Mouse (Mus musculus) CH12.LX (cell line): Measurements from ENCODE around the gene Gm867. TPM values are rescaled to one million over a fixed set of nuclear protein-coding genes. Genes with fewer than 3 reads are reported as not detected.

Experiments used
- DNase-seq: peaks from one replicate; pipeline ENCODE4 v3.0.0-alpha.2; 2013; ENCODE audit errors: extremely low read depth
- H3K27ac ChIP-seq: 2 replicates; pipeline ENCODE4 v1.5.1; 2012; ENCODE audit warnings: low read depth, mild to moderate bottlenecking, control low read depth, moderate library complexity; ENCODE audit not compliant: insufficient read depth
- H3K27me3 ChIP-seq: replicated peaks from 2 replicates; pipeline ENCODE3; 2012; ENCODE audit warnings: inconsistent platforms
- H3K36me3 ChIP-seq, 2 experiments: replicated peaks in 1 of 2; 2 replicates each; pipeline versions ENCODE3 to v1.6.1; 2012; ENCODE audit warnings: inconsistent platforms in 1 of 2, low read length in 1 of 2, mild to moderate bottlenecking in 1 of 2, mixed read lengths in 1 of 2, moderate library complexity in 1 of 2; ENCODE audit not compliant: control insufficient read depth in 1 of 2, insufficient read depth in 1 of 2
- H3K4me1 ChIP-seq, 2 experiments: 2 replicates each; pipeline ENCODE4 v1.6.1; 2012; ENCODE audit warnings: inconsistent platforms in 1 of 2, moderate library complexity in 1 of 2; ENCODE audit not compliant: insufficient read depth in 2 of 2, control insufficient read depth in 1 of 2
- H3K4me2 ChIP-seq: 2 replicates; pipeline ENCODE4 v1.6.1; 2012; ENCODE audit warnings: low read depth, mild to moderate bottlenecking, control low read depth; ENCODE audit not compliant: poor library complexity, insufficient read depth, severe bottlenecking
- H3K4me3 ChIP-seq, 3 experiments: fragments of 150-350 bp in 1 of 3; sonication (generic) in 1 of 3; replicated peaks in 1 of 3; 2 replicates each; pipeline versions ENCODE3 to v1.5.1; 2011 to 2012; ENCODE audit warnings: low read depth in 2 of 3, low read length in 2 of 3, mild to moderate bottlenecking in 2 of 3, moderate library complexity in 2 of 3, control low read depth in 1 of 3, improper control_type of control experiment in 1 of 3, inconsistent platforms in 1 of 3, mixed read lengths in 1 of 3; ENCODE audit not compliant: poor library complexity in 1 of 3
- H3K79me2 ChIP-seq: replicated peaks from 2 replicates; pipeline ENCODE4 v1.6.1; 2012; ENCODE audit warnings: mild to moderate bottlenecking, moderate library complexity; ENCODE audit not compliant: control insufficient read depth, poor library complexity, insufficient read depth, severe bottlenecking; ENCODE audit errors: extremely low read depth
- H3K9ac ChIP-seq: 2 replicates; pipeline ENCODE4 v1.6.1; 2012; ENCODE audit warnings: low read depth, mild to moderate bottlenecking, control low read depth, moderate library complexity; ENCODE audit not compliant: insufficient read depth
- H3K9me3 ChIP-seq: replicated peaks from 2 replicates; pipeline ENCODE3; 2012; ENCODE audit warnings: low read length, inconsistent platforms, mixed read lengths
- BHLHE40 ChIP-seq: IDR thresholded peaks from 2 replicates; pipeline ENCODE4 v1.6.1; 2011; ENCODE audit warnings: mild to moderate bottlenecking, low read depth, low read length, improper control_type of control experiment
- CHD1 ChIP-seq: IDR thresholded peaks from 2 replicates; pipeline ENCODE4 v1.6.1; 2012; ENCODE audit warnings: low read depth, low read length, improper control_type of control experiment, inconsistent platforms
- CTCF ChIP-seq, 2 experiments: IDR thresholded peaks in 1 of 2; conservative IDR thresholded peaks in 1 of 2; 2 replicates each; pipeline ENCODE4 v1.5.1; 2011 to 2012; ENCODE audit warnings: low read depth in 2 of 2, low read length in 2 of 2, improper control_type of control experiment in 1 of 2, inconsistent platforms in 1 of 2, mild to moderate bottlenecking in 1 of 2, moderate library complexity in 1 of 2
- ETS1 ChIP-seq: conservative IDR thresholded peaks from 2 replicates; pipeline ENCODE4 v1.6.1; 2012; ENCODE audit warnings: low read depth, mild to moderate bottlenecking, inconsistent platforms, low read length, improper control_type of control experiment, moderate library complexity
- GABPA ChIP-seq: IDR thresholded peaks from 2 replicates; pipeline ENCODE4 v1.6.1; 2012; ENCODE audit warnings: low read depth, low read length, improper control_type of control experiment, inconsistent platforms; ENCODE audit not compliant: insufficient replicate concordance
- IRF4 ChIP-seq: IDR thresholded peaks from 2 replicates; pipeline ENCODE4 v1.6.1; 2014; ENCODE audit warnings: low read depth, mild to moderate bottlenecking, inconsistent platforms, low read length, improper control_type of control experiment
- JUND ChIP-seq: conservative IDR thresholded peaks from 2 replicates; pipeline ENCODE4 v1.6.1; 2011; ENCODE audit warnings: low read depth, low read length, improper control_type of control experiment
- KAT2A ChIP-seq: IDR thresholded peaks from 2 replicates; pipeline ENCODE4 v1.6.1; 2012; ENCODE audit warnings: low read length, improper control_type of control experiment, inconsistent platforms; ENCODE audit not compliant: insufficient replicate concordance
- MAX ChIP-seq: IDR thresholded peaks from 2 replicates; pipeline ENCODE4 v1.6.1; 2011; ENCODE audit warnings: low read length, improper control_type of control experiment
- MEF2A ChIP-seq: IDR thresholded peaks from 2 replicates; pipeline ENCODE4 v1.6.1; 2014; ENCODE audit warnings: low read depth, mild to moderate bottlenecking, inconsistent platforms, low read length, improper control_type of control experiment, borderline replicate concordance
- MXI1 ChIP-seq: IDR thresholded peaks from 2 replicates; pipeline ENCODE4 v1.6.1; 2011; ENCODE audit warnings: mild to moderate bottlenecking, low read depth, low read length, improper control_type of control experiment
- MYC ChIP-seq: IDR thresholded peaks from 2 replicates; pipeline ENCODE4 v1.6.1; 2011; ENCODE audit warnings: low read depth, mild to moderate bottlenecking, improper control_type of control experiment, low read length
- NELFE ChIP-seq: IDR thresholded peaks from 2 replicates; pipeline ENCODE4 v1.6.1; 2011; ENCODE audit warnings: low read depth, low read length, improper control_type of control experiment
- NRF1 ChIP-seq: IDR thresholded peaks from 2 replicates; pipeline ENCODE4 v1.6.1; 2014; ENCODE audit warnings: low read depth, mild to moderate bottlenecking, inconsistent platforms, low read length, improper control_type of control experiment, moderate library complexity
- PAX5 ChIP-seq: IDR thresholded peaks from 2 replicates; pipeline ENCODE4 v1.6.1; 2012; ENCODE audit warnings: low read length, inconsistent platforms, mixed read lengths
- POLR2A ChIP-seq: IDR thresholded peaks from 2 replicates; pipeline ENCODE4 v1.6.1; 2011; ENCODE audit warnings: low read depth, mild to moderate bottlenecking, improper control_type of control experiment, low read length
- POLR2AphosphoS2 ChIP-seq: IDR thresholded peaks from 2 replicates; pipeline ENCODE4 v1.6.1; 2011; ENCODE audit warnings: low read depth, low read length, improper control_type of control experiment
- RAD21 ChIP-seq: IDR thresholded peaks from 2 replicates; pipeline ENCODE4 v1.6.1; 2011; ENCODE audit warnings: low read depth, mild to moderate bottlenecking, low read length, improper control_type of control experiment, moderate library complexity
- RCOR1 ChIP-seq: conservative IDR thresholded peaks from 2 replicates; pipeline ENCODE4 v1.6.1; 2012; ENCODE audit warnings: low read depth, mild to moderate bottlenecking, inconsistent platforms, low read length, improper control_type of control experiment
- SIN3A ChIP-seq: IDR thresholded peaks from 2 replicates; pipeline ENCODE4 v1.6.1; 2012; ENCODE audit warnings: low read length, improper control_type of control experiment, inconsistent platforms
- SMC3 ChIP-seq: IDR thresholded peaks from 2 replicates; pipeline ENCODE4 v1.6.1; 2011; ENCODE audit warnings: low read depth, low read length, improper control_type of control experiment
- TBP ChIP-seq: conservative IDR thresholded peaks from 2 replicates; pipeline ENCODE4 v1.6.1; 2011; ENCODE audit warnings: low read depth, low read length, improper control_type of control experiment
- TCF12 ChIP-seq: IDR thresholded peaks from 2 replicates; pipeline ENCODE4 v1.6.1; 2014; ENCODE audit warnings: low read depth, mild to moderate bottlenecking, inconsistent platforms, low read length, improper control_type of control experiment
- UBTF ChIP-seq: IDR thresholded peaks from 2 replicates; pipeline ENCODE4 v1.6.1; 2012; ENCODE audit warnings: low read depth, mild to moderate bottlenecking, inconsistent platforms, low read length, improper control_type of control experiment, moderate library complexity
- ZC3H11A ChIP-seq: IDR thresholded peaks from 2 replicates; pipeline ENCODE4 v1.6.1; 2012; ENCODE audit warnings: low read depth, mild to moderate bottlenecking, inconsistent platforms, low read length, improper control_type of control experiment
- ZKSCAN1 ChIP-seq: IDR thresholded peaks from 2 replicates; pipeline ENCODE4 v1.6.1; 2012; ENCODE audit warnings: low read depth, inconsistent platforms, low read length, improper control_type of control experiment, borderline replicate concordance
- ZMIZ1 ChIP-seq: IDR thresholded peaks from 2 replicates; pipeline ENCODE4 v1.6.1; 2012; ENCODE audit warnings: low read depth, mild to moderate bottlenecking, inconsistent platforms, low read length, improper control_type of control experiment
- ZNF384 ChIP-seq: IDR thresholded peaks from 2 replicates; pipeline ENCODE4 v1.6.1; 2012; ENCODE audit warnings: low read depth, low read length, improper control_type of control experiment, inconsistent platforms
- dilution Hi-C: fragments of 300-500 bp; cut with MboI; formaldehyde crosslinking; loops from 2 replicates; pipeline ENCODE4 v1.14.3; 2020; ENCODE audit warnings: low sequenced_read_pairs; ENCODE audit not compliant: extremely low pct_unique_long_range_greater_than_20kb, extremely low pct_ligation_motif_present
- in situ Hi-C: fragments of 300-500 bp; cut with MboI; formaldehyde crosslinking; loops from 3 replicates; pipeline ENCODE4 v1.14.3; 2019; ENCODE audit warnings: low sequenced_read_pairs, low pct_ligation_motif_present, low pct_unique_long_range_greater_than_20kb, mixed read lengths
- polyA plus RNA-seq: library from polyadenylated mRNA; unstranded; fragments of >175 nt; gene quantifications from 2 replicates; pipeline ENCODE4 v1.2.1, GENCODE M21; 2012; ENCODE audit warnings: low read depth; ENCODE audit not compliant: insufficient read length
- total RNA-seq, 2 experiments: library from RNA; depleted of rRNA; stranded (reverse); fragments of 300-350 nt in 1 of 2; fragments of >200 nt in 1 of 2; gene quantifications; 2 replicates each; pipeline ENCODE4 v1.2.3; 2012 to 2014

Gm867 gene
- total and polyA plus RNA-seq, 3 experiments = 0.42 to 3.5 TPM; not detected in 1

- Histone ChIP-seq H3K27ac (no peak overlapping the region), H3K36me3 (peaks cover 0 to 34% of the 10 kb centered on the region in 2 experiments), H3K9ac (peak overlapping the region; percentile 97), H3K9me3 (no peaks in the 10 kb centered on the region), H3K4me3 (peak overlapping the region; percentile 65 to 92 (median 82)), H3K79me2 (peaks cover 34% of the 10 kb centered on the region), H3K27me3 (no peaks in the 10 kb centered on the region), H3K4me1 (peaks cover 3 to 40% of the 10 kb centered on the region in 2 experiments; a peak in 3 of 4 replicates), H3K4me2 (peak overlapping the region; percentile 64)
- dilution Hi-C loops = no loop called here
- in situ Hi-C loops = no loop called here
- TF ChIP-seq CTCF (conservative IDR thresholded peaks at IDR 0.05 in 1 of 2, IDR thresholded peaks at IDR 0.05 in 1 of 2; ENCODE audit: low read depth in 2 of 2, low read length in 2 of 2) (no peak), RAD21 (no peak), POLR2AphosphoS2 (no peak), MAX (0 out of 2 replicates have a peak, but pooled peaks have one; percentile 9), TCF12 (no peak), PAX5 (no peak), MXI1 (0 out of 2 replicates have a peak, but pooled peaks have one; percentile 1), MEF2A (no peak), UBTF (no peak), RCOR1 (no peak), MYC (no peak)
- DNase-seq = no peak
Observed at GRCm38 (mm10) chr10:75921726-75922560, 18.5 kb downstream of the Gm867 start.

- DNase-seq = peak; percentile 91
- TF ChIP-seq POLR2A = peak; percentile 85
- peak; percentile 77; the same call in 1 of the 2 replicates for TF ChIP-seq ZMIZ1
- no peak for TF ChIP-seq ETS1
- no peak for TF ChIP-seq ZC3H11A
- no peak for TF ChIP-seq RAD21
- TF ChIP-seq CHD1 = 0 out of 2 replicates have a peak, but pooled peaks have one; percentile 46
- no peak; the same call in 1 of the 2 replicates for TF ChIP-seq SMC3
- no peak for TF ChIP-seq IRF4
- TF ChIP-seq CTCF (conservative IDR thresholded peaks at IDR 0.05 in 1 of 2, IDR thresholded peaks at IDR 0.05 in 1 of 2; ENCODE audit: low read depth in 2 of 2, low read length in 2 of 2) = no peak
- peak; percentile 66 for TF ChIP-seq SIN3A
- 0 out of 2 replicates have a peak, but pooled peaks have one; percentile 14 for TF ChIP-seq BHLHE40
- TF ChIP-seq RCOR1 = no peak
- peak; percentile 62; the same call in 1 of the 2 replicates for TF ChIP-seq POLR2AphosphoS2
- no peak for TF ChIP-seq ZNF384
- TF ChIP-seq ZKSCAN1 = no peak
- TF ChIP-seq NRF1 = peak; percentile 98
- peak; percentile 14 for TF ChIP-seq MAX
- no peak for TF ChIP-seq KAT2A
- TF ChIP-seq JUND = no peak
- 0 out of 2 replicates have a peak, but pooled peaks have one; percentile 45 for TF ChIP-seq MYC
- TF ChIP-seq GABPA = no peak
- peak; percentile 88 for TF ChIP-seq NELFE
- TF ChIP-seq MXI1 = peak; percentile 83
- TF ChIP-seq TBP = no peak
Observed at GRCm38 (mm10) chr10:75921026-75921725, 19.3 kb downstream of the Gm867 start, which contains the start of gene Smarcb1. Smarcb1 (minus strand) TSS chr10:75921617.

More at GRCm38 (mm10) chr10:75921026-75921725, 19.3 kb downstream of the Gm867 start, which contains the start of gene Smarcb1:
- Histone ChIP-seq H3K79me2 (peaks cover 34% of the 10 kb centered on the region), H3K9ac (peak within 1 kb of the TSS; percentile 97), H3K4me3 (peak within 1 kb of the TSS; percentile 65 to 92 (median 82)), H3K27me3 (no peaks in the 10 kb centered on the region), H3K27ac (peak within 1 kb of the TSS; percentile 87), H3K36me3 (peaks cover 6 to 42% of the 10 kb centered on the region in 2 experiments), H3K9me3 (no peaks in the 10 kb centered on the region), H3K4me2 (peak within 1 kb of the TSS; percentile 83), H3K4me1 (peaks cover 3 to 40% of the 10 kb centered on the region in 2 experiments; a peak in 3 of 4 replicates)
- in situ Hi-C loops (no loop called here), dilution Hi-C loops (no loop called here)
